Mouse (Mus musculus) gastrocnemius, postnatal 25 days (tissue): Measurements from ENCODE around the gene Spag9. TPM values are rescaled to one million over a fixed set of nuclear protein-coding genes. Genes with fewer than 3 reads are reported as not detected.

Source experiments
- DNase-seq: peaks from one replicate; pipeline ENCODE4 v3.0.0; 2022
- long read RNA-seq, 2 experiments: library from polyadenylated mRNA; stranded (forward); transcript quantifications; one replicate each; pipeline ENCODE4 v2.0.0; 2021
- total RNA-seq, 2 experiments: library from RNA; stranded (reverse); gene quantifications; 1 replicate in 1 of 2; 2 replicates in 1 of 2; pipeline ENCODE4 v1.2.3; 2021

Spag9 gene
- total RNA-seq, result 100 to 1,000 TPM; 132 to 134 TPM
- long read RNA-seq, experiment 1, partial matches to known transcripts, result 4 of 14 reads
- long read RNA-seq, experiment 1, other reads (novel, unspliced or antisense), result 10 of 14 reads
- long read RNA-seq, experiment 2, full-length matches to known transcripts, result 1 of 17 reads
- long read RNA-seq, experiment 2, partial matches to known transcripts, result 11 of 17 reads
- long read RNA-seq, experiment 2, other reads (novel, unspliced or antisense), result 5 of 17 reads

DNA sequence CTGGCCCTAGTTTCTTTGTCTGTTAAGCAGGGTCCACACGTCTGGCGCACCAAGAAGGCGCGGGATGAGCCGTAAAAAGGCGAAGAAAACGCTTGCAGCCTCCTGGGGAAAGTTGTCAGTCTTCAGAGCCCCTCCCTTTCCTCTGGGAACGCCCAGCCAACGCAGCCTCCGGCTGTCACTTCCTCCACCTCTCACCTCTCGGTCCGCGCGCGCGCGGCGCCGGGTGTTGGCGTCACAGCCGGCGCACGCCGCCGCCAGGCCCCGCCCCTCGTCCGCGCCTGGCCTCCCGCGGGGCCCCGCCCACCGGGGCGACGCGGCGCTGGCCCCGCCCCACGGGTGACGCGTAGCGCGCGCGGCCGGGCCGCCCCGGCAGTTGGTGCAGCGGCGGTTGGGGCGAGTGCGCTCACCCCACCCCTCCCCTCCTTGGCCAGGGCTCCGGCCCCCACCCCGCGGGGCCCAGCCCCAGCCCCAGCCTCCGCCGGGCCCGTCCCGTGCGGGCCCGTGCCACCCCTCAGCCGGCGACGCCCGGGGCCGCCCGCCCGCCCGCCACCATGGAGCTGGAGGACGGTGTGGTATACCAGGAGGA is at the start of gene Spag9:
Gene Spag9, plus strand, starts transcription at position 372 of the 586 bp plus-strand sequence.
- DNase-seq, result peak; percentile 95

DNA sequence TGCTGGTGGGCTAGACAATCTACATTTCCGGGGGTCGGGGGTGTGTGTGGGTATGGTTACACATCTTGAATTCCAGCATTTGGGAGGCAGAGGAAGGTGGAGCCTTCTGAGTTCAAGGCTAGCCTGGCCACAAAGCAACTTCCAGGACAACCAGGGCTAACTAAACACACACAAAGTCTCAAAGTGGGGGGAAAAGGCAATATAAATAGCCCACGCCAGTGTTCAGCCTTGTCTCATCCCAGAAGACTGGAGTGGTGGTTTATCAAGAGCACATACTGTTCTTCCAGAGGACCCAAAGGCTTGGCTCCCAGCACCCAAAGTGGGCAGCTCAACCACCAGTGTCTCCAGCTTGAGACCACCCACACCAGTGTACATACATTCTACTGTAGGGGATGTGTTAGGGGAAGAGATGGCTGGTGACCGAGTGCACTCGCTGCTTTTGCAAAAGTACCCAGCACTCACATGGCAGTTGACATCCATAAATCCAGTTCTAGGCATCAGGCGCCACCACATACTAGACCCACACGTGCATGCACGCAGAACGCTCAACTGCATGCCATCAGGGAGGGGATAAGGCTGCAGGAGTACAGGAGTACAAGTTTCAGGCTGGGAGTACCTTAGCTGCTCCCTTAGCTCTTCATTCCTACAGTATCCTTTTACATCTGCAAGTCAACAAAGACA is 46.9 kb upstream of the Spag9 start:
- no peak for DNase-seq

DNA sequence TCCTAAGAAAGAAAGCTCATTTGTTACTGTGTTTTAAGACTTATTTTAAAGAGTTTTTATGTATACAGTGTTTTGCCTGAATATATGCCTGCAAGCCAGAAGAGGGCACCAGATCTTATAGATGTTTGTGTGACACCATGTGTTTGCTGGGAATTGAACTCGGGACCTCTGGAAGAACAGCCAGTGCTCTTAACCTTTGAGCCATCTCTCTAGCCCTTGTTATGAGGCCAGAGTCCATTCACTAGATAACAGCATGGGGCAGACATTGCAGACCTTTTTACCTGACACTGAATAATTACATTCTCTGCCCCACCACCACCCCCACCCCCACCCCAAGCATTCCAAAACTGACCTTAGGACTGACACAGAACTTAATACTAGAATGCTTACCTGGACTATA is 45.8 kb upstream of the Spag9 start:
- DNase-seq, result no peak

DNA sequence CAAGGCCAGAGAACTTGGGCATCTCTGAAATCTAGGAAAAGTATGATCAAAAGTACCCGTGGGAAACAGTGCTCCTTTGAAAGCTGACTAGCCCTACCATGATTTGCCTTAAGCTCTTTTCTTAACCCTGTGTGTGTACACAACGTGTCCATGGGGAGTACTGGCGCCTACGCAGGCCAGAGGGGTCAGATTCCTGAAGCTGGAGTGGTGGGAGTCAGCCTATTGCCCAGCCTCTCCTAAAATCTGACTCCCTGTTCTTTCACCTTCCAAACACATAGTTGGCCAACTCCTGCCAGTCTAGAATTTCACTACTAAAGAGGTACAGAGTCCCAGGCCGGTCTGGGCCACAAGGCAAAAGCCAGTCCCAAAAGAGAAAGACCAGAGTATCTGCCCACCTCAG is 43.5 kb upstream of the Spag9 start:
- peak; percentile 26 for DNase-seq

DNA sequence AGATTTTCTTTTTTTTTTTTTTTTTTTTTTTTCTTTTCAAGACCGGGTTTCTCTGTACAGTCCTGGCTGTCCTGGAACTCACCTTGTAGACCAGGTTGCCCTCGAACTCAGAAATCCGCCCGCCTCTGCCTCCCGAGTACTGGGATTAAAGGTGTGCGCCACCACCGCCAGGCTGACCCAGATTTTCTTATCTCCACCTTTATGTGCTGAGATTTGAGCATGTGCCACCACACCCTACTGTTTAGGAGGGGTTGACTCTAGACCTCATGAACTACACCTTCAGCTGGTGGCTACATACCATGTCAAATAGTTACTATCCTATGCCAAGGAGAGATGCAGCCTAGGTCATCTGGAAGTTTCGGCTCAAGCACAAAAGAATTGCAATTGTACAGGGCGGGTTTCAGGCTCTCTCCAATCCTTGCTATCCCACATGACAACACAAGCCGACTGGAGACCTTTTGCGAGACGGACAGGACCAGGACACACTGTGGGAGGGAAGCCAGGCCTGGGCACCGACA is 41.1 kb upstream of the Spag9 start:
- no peak for DNase-seq

DNA sequence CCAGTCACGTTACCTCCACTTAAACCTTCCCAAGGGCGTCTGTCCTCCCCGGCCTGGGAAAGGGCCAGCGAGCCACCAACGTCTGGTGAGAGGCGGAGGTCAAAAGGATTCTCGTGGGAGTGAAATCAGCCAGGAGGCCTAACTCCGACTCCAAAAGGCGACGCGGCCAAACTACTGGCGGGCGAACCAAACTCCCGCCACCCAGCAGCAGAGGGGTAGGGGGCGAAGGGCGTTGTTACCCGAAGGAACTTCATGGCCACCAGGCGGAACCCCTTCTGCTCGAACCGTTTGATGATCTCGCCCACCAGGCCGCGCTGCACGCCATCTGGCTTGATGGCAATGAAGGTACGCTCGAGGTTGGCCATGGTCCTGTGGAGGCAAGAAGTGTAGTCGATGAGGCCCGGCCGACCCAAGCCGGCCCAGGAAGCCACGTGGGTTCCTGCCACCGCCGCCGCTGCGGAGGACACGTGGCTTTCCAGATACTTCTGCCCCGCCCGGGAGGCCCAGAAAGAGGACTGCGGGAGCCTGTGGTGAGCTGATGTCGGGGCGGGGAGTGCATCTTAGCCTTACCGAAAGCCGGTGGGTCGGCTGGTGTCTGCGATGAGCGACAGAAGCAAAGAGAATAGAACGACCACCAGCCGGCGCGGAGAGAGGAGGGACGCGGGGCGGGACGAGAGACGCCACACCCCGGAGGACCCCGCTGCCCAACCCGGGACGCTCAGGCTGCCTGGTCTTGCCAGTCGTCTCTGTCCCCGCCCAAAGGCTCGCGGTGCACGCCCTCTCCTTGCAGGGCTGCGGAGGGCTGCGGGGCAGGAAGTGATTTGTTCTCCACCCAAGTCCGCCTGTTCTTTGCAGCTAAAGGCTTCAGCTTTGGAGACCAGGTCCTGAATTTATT is 40.4 kb upstream of the Spag9 start:
- peak; percentile 94 for DNase-seq

DNA sequence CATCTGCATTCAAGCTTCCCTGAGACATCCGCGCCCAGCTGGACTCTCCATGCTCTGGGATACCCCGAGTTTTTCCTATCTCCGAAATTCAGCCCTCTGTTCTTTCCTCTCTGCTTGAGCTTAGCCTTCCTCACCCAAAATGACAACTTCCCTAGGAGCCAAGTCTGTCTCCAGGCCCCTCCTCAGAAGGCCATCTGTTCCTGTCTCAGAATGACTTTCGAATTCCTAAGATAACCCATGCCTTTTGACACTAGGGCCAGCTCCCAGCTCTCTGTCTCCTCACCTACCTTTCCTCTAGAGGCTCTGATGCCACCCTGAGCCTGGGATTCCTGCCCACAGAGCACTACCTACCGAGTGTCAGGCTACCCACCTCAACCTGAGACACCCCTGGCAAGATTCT is 39.7 kb upstream of the Spag9 start, which contains the start of gene Nme2:
Gene Nme2, minus strand, starts transcription at position 101 of the 400 bp plus-strand sequence.
- no peak for DNase-seq

DNA sequence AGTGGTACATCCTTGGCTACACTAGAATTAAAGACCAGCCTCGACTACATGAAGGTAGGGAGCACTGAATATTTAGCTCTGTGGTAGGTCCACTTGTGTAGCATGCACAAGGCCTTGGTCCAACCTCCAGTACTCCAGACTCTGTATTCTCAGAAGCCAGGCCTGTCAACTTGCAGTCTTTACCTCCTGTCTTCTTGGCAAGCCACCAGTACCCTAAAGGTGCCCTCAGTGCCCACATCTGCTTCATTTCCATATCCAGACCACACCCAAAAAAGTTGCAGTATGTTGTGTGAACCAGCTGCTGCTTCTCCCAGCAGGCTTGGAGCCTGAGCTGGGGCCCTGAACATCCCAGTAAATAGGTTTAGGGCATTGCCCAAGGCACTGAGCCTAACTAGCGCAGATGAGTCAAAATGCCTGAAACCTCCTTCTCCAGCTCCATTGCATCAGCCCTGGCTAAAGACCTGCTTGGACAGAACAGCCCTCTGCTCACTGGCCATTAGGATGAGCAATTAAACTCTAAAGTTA is 38.8 kb upstream of the Spag9 start:
- no peak for DNase-seq

DNA sequence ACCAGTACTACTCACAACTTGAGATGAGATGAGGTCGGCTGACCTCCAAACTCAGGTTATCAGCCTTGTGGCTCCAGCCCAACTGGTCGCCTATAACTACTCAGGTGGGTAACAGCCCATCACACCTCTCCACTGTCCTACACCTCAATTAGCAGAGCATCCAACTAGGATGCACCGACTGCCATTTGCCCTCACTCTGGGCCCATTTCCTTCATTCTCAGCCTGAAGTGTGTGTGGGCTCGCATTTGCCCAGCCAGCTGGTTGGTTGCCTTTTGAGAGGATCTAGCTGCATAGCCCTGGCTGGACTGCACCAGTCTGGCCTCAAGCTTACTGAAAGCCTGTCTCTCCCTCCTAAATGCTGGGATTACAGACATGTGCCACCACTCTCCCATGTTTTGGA is 38.1 kb upstream of the Spag9 start:
- DNase-seq, result no peak

DNA sequence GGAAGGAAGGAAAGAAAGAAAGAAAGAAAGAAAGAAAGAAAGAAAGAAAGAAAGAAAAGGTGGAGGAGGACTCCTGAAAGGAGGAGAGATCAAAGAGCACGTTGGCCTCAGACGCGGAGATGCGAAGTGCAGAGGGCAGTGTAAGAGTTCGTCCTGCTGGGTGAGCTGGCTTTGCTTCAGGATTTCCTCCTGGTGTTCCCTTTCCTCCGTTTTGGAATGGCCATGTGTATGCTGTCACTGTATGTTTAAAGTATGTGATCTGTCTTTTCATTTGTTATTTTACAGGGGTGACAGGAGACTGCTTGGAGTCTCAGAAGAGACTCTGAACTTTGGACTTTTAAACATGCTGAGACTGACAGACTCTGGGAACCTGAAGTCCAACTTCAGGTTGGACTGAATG is 34.4 kb upstream of the Spag9 start:
- DNase-seq, result no peak

DNA sequence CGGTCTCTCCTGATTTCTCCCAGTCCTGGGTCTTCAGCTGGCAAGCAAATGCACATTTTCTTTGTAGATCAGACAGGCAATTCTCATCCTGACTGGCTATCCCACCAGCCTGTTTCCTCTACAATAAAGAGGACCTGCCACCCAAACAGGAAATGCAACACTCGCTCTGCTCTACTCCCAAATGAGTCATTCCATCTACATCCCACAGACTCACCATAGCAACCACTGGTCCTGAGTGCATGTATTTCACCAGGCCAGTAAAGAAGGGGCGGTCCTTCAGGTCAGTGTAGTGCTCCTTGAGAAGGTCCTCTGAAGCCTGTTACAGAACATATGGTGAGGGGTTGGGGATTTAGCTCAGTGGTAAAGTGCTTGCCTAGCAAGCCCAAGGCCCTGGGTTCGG is 32.9 kb upstream of the Spag9 start:
- DNase-seq, result peak; percentile 17

DNA sequence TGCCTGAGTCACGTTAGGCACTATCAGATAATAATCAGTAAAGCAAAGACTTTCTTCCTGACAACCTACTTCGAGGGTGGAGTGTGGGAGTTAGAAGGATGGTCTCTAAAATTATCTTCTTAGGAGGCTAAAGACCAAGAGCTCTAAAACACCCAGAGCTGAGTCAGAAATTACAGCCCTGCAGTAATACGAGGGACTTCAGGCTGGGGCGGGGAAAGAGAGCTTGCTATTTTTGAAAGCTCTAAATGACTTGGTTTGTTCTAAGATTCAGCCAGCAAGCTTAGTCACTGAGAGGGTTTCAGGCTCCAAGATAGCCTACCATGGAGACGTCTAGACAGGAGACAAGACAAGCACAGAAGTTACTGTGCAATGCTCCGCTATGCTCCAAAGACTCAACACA is 30.5 kb upstream of the Spag9 start:
- no peak for DNase-seq

DNA sequence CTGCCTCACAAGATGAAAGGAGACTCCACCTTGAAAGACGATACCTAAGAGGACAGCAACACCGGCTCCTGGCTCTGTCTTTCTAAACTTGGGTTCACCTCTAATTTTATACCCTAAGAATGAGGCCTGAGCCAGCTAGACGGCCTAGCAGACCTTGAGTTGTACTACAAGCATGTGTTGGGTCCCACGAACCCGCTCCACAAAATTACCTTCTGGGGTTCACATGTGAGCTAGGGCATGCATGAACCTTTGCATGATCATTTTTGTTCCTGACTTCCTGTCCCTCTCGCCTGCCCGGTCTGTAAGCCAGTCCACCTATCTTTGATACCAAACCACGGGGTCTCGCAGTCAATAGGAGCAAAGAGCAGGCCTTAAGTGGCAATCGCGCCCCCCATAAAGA is 28.5 kb upstream of the Spag9 start:
- DNase-seq, result no peak

DNA sequence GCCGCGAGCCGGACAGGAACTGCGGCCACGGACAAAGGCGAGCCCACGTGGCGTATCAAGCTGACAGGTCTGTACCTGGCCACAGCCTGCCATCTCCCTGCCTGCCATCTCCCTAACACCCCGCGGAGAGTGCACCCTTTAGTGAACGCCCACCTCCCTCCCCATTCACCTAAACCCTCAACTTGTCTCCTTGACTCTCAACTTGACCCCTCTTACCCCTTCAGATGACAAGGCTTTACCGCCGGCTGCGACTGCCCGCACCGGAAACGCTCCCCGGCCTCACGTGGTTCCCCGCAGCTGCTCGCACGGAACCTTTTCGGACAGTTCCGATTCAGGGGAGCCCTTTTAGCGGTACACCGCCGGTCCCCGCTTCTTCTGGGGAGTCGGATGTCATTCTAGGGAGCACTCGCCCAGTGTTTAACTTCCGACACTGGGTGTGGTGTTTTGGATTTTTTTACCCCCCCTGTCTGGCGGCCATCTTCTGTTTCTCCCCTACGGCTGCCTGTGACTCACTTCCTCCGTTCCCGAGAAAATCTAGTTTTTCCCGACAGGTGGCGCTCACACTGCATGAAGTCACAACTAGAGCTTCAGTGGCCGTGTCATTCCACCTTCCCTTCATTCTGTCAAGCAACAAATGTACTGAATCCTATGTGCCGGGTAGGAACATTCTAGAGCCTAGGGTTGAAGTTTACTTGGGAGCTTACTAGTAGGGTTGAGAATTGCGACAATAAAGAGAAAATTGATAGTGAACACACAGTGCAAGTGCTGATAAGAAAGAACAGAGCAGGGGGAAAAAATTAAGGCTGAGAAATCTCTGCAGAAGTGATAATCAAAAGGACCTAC is 27.7 kb upstream of the Spag9 start, which contains the start of the genes Gm20390 and Nme1:
Gene Gm20390, minus strand, starts transcription at position 289 of the 843 bp plus-strand sequence.
Gene Nme1, minus strand, starts transcription at position 517 of the 843 bp plus-strand sequence.
- DNase-seq, result peak; percentile 95

DNA sequence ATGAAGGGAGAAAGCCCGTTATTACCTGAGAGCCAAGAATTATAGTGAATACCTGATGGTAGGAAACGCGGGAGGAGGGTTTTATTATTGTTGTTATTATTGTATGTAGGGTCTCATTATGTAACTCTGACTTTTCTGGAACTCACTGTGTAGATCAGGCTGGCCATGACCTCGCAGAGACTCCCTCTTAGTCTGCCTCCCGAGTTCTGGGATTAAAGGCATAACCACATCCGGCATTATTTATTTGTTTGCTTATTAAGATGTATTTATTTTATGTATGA is 27.1 kb upstream of the Spag9 start:
- no peak for DNase-seq

DNA sequence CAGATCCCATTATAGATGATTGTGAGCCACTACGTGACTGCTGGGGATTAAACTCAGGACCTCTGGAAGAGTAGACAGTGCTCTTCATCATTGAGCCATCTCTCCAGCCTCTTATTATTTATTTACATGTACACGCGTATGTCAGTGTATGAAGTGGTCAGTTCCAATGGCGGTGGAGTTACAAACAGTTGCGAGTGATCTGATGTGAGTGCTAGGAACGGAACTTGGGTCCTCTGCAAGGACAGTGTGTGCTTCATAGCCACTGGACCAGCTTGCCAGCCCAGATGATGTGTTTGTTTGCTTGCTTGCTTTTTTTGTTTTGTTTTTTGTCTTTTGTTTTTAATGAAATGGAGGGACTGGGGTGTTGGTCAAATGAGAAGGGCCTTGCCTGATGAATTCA is 26.7 kb upstream of the Spag9 start:
- DNase-seq, result no peak

DNA sequence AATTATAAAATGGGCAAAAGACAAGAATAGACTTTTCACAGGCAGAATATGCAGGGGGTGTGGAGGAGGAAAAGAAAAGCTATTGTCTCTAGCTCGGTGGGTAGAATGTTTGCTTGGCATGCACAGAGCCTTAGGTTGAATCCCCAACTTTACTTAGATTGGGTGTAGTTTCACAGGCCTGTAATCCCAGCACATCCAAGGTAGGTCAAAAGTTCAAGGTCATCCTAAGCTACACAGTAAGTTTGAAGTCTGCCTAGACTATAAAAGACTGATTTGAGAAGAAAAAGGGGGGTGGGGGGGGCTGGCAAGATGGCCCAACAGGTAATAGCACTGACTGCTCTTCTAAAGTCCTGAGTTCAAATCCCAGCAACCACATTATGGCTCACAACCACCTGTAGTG is 26.1 kb upstream of the Spag9 start:
- DNase-seq, result no peak

DNA sequence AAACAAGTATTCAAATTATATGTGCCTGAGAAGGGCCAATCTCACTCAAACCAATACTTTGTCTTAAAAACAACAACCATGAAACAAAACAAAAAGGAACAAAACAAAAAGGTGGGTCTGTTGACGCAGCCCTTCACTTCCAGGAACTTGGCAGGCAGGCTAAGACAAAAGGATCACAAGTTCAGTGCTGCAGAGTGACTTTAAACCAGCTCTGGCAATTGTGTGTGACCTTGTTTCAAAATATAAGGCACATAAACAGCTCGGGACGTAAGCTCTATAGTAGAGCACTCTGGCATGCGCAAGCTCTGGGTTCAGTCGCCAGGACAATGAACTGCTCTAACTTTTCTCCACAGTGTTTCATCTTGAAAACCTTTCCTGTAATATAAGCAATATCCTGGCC is 22.9 kb upstream of the Spag9 start:
- DNase-seq, result no peak

DNA sequence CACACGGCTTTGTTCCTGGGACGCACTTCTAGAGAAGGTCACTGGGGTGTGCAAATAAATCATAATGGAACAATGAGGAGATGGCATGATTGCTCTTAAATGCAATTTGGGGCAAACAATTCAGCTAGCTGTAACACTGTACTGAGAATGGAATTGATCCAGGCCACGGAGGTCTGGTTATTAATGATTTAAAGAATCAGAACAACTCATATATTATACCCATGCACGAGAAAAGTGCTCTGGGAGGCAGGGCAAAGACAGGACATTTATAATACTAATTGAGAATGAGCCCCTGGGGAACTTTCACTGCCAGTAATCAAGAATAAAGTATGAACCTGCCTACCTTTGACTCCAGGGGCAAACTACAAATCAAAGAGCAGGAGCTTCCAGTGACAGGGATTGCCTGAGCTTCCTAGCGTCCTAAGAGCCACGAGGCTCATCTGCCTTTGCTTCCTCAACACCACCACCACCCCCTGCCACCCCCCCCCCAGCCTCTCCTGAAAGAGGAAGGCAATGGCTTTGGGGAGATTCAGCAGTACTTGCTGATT is 16.3 kb upstream of the Spag9 start:
- DNase-seq, result no peak

DNA sequence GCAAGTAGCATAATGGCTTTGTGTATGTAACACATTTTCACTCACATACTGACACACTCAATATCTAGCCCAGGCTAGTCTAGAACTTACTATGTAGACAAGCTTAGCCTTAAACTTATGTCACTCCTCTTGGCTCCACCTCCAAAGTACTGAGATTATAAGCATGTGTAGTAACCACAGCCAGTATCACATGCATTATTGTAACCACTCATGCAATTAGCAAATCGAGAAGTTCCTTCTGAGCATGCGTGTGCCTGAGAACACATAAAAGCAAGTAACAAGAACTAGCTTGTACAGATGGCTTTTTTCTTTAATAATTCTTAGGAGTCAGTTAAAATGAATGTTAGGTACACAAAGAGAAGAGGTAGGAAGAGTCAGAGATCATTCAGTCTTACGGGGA is 11.3 kb upstream of the Spag9 start:
- no peak for DNase-seq

DNA sequence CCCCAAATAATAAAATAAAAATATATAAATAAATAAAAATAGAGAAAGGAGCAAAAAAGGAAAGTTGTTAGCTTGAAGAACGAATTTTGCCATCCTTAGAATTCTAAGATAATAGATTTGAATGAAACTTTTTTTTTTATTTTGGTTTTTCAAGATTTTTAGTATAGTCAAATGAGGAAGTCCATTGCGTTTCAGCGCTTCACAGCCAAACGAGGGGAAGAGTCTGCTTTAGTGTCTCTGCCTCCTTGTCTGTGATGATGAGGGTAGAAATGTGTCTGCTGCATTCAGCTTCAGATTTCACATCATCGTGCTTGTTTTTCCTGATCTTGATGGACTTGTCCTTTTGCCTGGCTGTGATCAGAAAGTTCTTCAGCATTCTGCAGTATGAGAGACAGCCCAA is 10.6 kb upstream of the Spag9 start:
- DNase-seq, result no peak
